Mouse (Mus musculus): ENCODE data around the gene Rasgef1b.
A peak's percentile ranks its signal among the peaks of the same experiment; 100 is the strongest.

Gene Rasgef1b

GRCm38 (mm10) chr5:99541999-99542765 is 186.7 kb downstream of the Rasgef1b start:
- no peak for DNase-seq (ENCODE audit: low spot score)

DNA sequence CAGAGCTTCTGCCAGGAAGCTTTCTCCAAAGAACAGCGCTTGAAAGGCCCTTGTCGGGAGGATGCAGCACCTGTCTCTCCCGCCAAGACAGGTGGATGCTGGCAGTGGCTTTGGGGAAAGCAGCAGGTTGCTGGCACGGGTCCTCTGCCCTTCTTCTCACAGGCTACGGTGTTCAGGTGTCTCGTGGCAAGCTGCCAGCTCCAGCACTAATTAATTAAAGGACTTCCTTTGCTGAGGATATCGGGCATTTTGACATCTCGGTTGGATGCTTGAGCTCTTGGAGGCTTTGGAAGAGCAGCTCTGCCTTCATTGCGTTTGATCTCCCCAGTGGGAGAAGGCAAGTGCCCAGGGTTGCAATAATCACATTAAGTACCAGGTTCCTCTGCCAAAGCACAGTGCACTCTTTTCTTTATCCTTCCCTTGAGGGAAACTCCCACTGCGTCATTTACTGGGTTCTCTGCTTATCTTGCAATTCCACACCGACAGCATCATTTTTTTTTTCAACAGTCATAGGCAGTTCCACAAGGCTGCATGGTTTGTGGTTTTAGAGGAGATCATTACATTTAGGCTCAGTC is 187.5 kb downstream of the Rasgef1b start:
- no peak for DNase-seq (ENCODE audit: low spot score)

DNA sequence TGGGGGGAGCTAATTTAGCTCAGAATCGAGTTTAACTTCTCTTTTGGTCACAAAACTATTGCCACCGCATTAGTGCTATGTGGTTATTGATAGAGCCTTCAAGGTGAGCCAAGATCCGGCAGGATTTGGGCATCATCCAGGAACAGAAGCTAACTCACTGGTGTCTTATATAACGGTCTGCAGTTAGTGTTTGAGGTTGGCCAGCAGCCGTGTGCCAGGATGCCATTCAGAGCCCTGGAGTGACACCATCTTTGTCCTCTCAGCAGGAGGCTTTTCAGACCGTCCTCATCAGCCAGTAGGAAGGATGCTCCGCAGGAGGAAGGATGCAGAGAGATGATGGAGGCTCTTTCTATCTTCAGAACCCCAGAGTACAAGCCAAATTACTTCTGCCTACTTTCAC is 195.4 kb downstream of the Rasgef1b start:
- no peak for DNase-seq (ENCODE audit: low spot score)

DNA sequence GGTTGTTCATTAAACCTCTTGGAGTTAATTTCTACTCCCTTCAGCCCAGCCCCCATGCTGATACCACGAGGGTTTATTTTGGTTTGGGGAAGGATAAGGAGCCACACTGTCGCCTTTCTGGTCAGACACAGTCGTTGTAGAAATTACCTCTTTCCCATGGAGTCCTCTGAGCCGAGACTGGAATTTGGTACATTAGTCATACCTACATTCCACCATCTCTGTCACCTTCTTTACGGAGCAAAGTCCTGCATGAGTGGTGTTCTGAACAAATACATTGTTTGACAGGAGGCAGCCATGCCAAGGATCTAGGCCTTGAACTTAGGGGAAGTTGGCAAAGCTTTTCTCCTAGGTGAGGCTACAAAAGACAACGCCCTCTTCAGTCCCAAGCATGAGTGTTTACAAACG is 202.1 kb downstream of the Rasgef1b start:
- DNase-seq (ENCODE audit: low spot score), result no peak

GRCm38 (mm10) chr5:99525649-99526048 is 203.2 kb downstream of the Rasgef1b start:
- DNase-seq (ENCODE audit: low spot score), result no peak

DNA sequence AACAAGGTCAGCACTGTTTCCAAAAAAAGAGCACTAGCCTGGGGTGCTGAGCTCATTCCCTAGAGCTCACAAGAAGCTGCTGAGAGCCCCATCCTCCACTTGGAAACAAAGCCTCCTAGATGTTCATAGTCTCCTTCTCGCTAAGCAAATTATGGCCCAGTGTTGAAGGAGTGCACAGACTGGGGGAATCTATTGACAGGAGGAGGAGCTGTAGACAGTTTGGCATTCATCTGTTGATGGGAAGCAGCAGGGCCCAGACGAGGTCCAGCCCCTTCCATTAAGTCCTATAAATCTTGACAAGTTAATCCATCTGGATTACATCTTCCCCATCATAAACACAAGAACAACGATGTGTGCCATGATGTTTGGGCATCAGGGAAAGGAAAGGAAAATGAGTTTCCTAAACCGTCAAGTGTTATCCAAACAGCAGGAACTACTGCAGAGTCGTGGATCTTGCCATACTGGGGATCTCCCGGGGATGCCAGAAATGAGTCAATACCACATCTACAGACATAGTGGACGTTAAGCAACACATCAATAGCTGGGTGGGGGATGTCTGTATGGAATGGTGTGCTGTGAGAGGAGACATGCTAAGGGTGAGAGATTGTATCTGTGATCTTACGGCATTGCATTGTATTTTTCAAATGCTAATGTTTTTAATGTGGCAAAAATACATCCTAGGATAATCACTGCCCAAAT is 206.1 kb downstream of the Rasgef1b start:
- DNase-seq (ENCODE audit: low spot score), result peak; percentile 13

GRCm38 (mm10) chr5:99521411-99521810 is 207.5 kb downstream of the Rasgef1b start:
- no peak for DNase-seq (ENCODE audit: low spot score)

DNA sequence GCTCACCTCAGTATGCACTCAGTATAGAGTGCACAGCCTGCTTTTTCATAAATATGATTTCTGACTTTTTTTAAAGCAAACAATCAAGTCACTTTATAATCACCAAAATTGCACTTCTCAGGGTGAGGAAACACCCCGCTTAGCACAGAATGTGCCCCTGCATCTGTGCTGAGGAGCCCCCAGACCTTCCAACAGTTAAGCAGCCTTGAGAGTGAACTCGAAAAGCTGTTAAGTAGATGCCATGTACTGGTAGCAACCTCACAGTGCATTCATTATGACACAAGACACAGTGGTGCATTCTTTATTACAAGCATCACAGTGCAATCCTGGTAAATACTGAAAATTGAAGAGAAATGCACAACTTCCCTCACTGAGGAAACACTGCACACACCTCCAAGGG is 209.3 kb downstream of the Rasgef1b start:
- no peak for DNase-seq (ENCODE audit: low spot score)

DNA sequence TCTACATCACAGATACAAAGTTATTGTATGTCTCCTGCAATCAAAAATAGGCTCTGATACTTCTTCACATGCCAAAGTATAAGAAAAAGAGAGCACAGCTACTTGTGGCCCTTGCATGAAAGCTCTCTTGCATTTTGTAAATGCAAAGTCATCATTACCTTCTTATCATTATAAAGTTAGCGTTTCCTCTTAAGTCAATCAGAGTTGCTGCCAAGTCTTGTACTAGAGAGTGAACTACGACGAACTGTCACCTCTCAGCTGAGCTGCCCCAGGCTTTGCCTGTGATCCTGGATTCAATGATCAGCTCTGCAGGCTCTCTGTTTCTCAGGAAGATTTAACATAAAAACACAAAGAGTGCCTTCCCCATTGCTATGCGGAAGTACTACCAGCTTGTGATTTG is 209.8 kb downstream of the Rasgef1b start:
- DNase-seq (ENCODE audit: low spot score), result no peak

- no peak for DNase-seq (ENCODE audit: low spot score)
Measured at GRCm38 (mm10) chr5:99516207-99516606, 212.7 kb downstream of the Rasgef1b start.

DNA sequence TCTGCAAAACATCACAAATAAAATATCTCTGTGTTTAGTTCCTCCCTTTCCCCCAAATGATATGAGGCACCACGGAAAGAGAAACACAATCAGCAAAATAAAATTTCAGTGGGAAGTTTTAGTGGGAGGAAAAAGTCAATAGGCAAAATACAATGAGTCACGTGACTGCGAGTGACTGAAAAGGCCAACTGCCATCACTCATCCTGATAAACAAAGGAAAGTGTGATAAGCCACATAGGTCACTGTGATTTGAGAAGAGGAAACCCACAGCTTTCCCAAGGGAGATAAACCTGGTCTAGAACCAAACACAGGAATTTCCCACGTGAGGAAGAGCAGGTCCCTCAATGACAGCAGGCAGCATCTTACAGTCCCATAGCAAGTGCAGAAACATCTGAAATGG is 213.1 kb downstream of the Rasgef1b start:
- no peak for DNase-seq (ENCODE audit: low spot score)

DNA sequence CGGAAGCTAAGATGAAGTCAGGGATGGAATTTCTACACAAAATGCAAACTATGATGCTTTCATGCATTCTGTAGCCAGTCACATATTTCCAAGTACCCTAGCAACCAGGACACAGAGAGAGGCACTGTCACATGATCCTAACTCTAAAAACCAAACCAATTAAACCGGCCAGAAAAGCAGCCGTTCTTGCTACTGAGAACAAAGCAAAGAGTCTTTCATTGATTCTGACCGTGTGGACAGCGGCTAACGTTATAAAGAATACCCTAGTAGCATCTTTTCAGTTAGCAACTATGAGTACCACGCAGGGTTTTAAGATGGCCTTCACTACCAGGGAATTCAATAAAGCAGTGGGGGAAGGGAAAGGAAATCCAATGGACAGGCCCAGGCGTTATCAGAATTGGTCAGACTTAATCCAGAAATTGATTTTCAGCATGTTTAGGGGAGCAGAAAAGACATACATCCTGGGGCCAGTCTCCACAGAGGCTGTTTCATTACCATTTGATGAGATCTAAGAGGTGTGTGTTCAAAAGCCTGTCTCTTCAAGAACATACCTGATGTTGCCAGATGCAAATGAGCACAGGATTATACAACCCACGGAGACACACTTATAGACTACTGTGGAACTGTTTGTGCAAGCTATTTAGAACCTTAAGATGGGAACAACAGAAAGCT is 215.5 kb downstream of the Rasgef1b start:
- DNase-seq (ENCODE audit: low spot score), result no peak

GRCm38 (mm10) chr5:99511081-99511480 is 217.8 kb downstream of the Rasgef1b start:
- no peak for DNase-seq (ENCODE audit: low spot score)

DNA sequence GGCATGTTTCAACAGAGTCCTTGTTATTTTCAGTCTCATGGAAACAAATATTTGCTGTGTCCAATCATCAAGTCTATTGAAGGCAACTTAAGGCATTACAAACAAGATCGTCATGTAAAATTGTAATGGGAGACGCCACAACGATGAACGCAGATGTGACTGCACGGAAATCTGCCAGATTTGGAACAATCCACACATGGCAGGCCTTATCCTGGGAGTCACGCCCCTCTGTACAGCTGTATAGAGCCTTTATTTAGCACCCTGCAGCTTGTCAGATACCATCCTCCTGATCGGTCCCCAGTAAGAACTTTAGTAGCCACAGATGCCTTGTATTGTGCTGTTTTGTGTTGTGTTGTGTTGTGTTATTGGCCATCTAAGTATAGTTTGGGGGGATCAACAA is 222.8 kb downstream of the Rasgef1b start:
- no peak for DNase-seq (ENCODE audit: low spot score)

GRCm38 (mm10) chr5:99504349-99504830 is 224.5 kb downstream of the Rasgef1b start:
- DNase-seq (ENCODE audit: low spot score), result no peak

- DNase-seq (ENCODE audit: low spot score), result no peak
Measured at GRCm38 (mm10) chr5:99502681-99503080, 226.2 kb downstream of the Rasgef1b start.

GRCm38 (mm10) chr5:99499404-99500089 is 229.3 kb downstream of the Rasgef1b start:
- DNase-seq (ENCODE audit: low spot score), result no peak

GRCm38 (mm10) chr5:99497856-99498255 is 231.0 kb downstream of the Rasgef1b start:
- no peak for DNase-seq (ENCODE audit: low spot score)

- no peak for DNase-seq (ENCODE audit: low spot score)
Measured at GRCm38 (mm10) chr5:99496931-99497782, 231.7 kb downstream of the Rasgef1b start.

DNA sequence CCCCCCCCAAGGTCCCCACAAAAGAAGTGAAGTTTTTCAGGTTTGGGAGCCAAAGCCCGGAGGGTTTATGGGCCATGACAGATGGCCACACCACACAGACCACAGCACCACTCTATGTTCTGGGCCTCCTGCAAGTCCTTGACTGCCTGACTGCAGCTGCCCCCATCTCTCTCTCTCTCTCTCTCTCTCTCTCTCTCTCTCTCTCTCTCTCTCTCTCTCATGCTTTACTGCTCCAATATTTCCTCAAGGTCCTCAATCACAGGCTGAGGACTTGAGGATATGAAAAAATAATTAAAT is 232.8 kb downstream of the Rasgef1b start:
- DNase-seq (ENCODE audit: low spot score), result no peak
